ENCODE assay signal across 10 mouse cellular contexts in the genomic region with DNA sequence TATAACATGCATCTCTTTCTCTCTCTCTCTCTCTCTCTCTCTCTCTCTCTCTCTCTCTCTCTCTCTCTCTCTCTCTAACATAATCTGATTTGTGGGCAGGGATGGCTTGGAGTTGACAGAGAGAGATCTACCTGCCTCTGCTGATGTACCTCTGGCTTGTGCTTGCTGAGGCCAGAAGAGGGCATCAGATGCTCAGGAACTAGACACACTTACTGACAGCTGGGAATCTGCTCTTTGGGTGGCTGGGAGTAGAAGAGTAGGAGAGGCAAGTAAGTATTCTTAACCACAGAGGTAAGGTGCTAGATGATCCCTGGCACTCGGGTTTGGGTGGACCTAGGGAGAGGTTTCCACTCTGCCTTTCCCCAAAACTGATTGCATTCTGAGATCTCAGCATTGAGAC. TPM values are rescaled to one million over a fixed set of nuclear protein-coding genes. Genes with fewer than 3 reads are reported as not detected.
DNase-seq lines count a peak whose midpoint lies in the region; ATAC-seq and TF ChIP-seq lines count a peak whose summit lies in the region.
"Had no signal": no experiment of that assay in that cellular context is flagged by ENCODE, and none has a peak within 500 bp of the region (broad histone marks: within the 10 kb centered on the region; RNA-seq: fewer than 3 reads in every experiment).

No protein-coding gene starts in this region.

- H3K4me3 ChIP-seq in liver, adult 2 months (ENCODE audit: insufficient read depth, low read depth, low read length) = no peak overlapping the region
- no peak overlapping the region for H3K4me3 ChIP-seq in liver, embryonic 12.5 days
- H3K4me3 ChIP-seq in thymus, adult 2 months (ENCODE audit: control insufficient read depth, insufficient read depth, low read length) = no peak overlapping the region
- H3K4me3 ChIP-seq: lung, embryonic 15.5 days had no signal

- ATAC-seq in cerebellum, adult (ENCODE audit: insufficient number of reproducible peaks, low FRiP score, low TSS enrichment) = 0 out of 2 replicates have a peak, but pooled peaks have one; percentile 45
- no peak for ATAC-seq in liver, embryonic 12.5 days

- H3K27me3 ChIP-seq in liver, adult 2 months (ENCODE audit: control insufficient read depth, insufficient read depth, low read length) = no peaks in the 10 kb centered on the region
- H3K27me3 ChIP-seq in liver, embryonic 12.5 days (replicated peaks) = no peaks in the 10 kb centered on the region
- no peaks in the 10 kb centered on the region for H3K27me3 ChIP-seq in thymus, adult 2 months (ENCODE audit: control insufficient read depth, insufficient read depth, low read length)
- H3K27me3 ChIP-seq: lung, embryonic 15.5 days had no signal

- H3K9me3 ChIP-seq in liver, embryonic 12.5 days (replicated peaks) = no peaks in the 10 kb centered on the region
- H3K9me3 ChIP-seq: lung, embryonic 15.5 days had no signal

- 68% methylated on average over 1 of the region's 1 CpGs for WGBS in liver, adult 2 months
- WGBS in liver, embryonic 12.5 days (ENCODE audit: insufficient replicate concordance) = 56% methylated on average over 1 of the region's 1 CpGs
- WGBS in thymus, adult 2 months = 44% methylated on average over 1 of the region's 1 CpGs

- no peaks in the 10 kb centered on the region for H3K36me3 ChIP-seq in liver, adult 2 months (ENCODE audit: control insufficient read depth, insufficient read depth, low read length)
- no peaks in the 10 kb centered on the region for H3K36me3 ChIP-seq in liver, embryonic 12.5 days
- H3K36me3 ChIP-seq in thymus, adult 2 months (ENCODE audit: control insufficient read depth, insufficient read depth, low read length) = no peaks in the 10 kb centered on the region
- H3K36me3 ChIP-seq: lung, embryonic 15.5 days had no signal

- H3K4me2 ChIP-seq in liver, embryonic 12.5 days = no peak overlapping the region
- H3K4me2 ChIP-seq: lung, embryonic 15.5 days had no signal

- peaks cover 31% of the 10 kb centered on the region for H3K79me2 ChIP-seq in liver, adult 2 months (ENCODE audit: control insufficient read depth, insufficient read depth, low read length)

- H3K27ac ChIP-seq in liver, adult 2 months (replicated peaks; ENCODE audit: insufficient read depth, low read depth, low read length) = no peak overlapping the region
- H3K27ac ChIP-seq in liver, embryonic 12.5 days = no peak overlapping the region
- no peak overlapping the region for H3K27ac ChIP-seq in thymus, adult 2 months (ENCODE audit: control insufficient read depth, insufficient read depth, low read length)
- H3K27ac ChIP-seq: lung, embryonic 15.5 days had no signal

- TF ChIP-seq POLR2A in liver, adult 2 months (IDR thresholded peaks at IDR 0.05; ENCODE audit: extremely low read depth, insufficient read depth, low read length) = no peak
- no peak for TF ChIP-seq POLR2A in thymus, adult 2 months (IDR thresholded peaks at IDR 0.05; ENCODE audit: control insufficient read depth, extremely low read depth, insufficient read depth, low read length, poor library complexity)

- no peak for DNase-seq in cerebellum, postnatal 4 days (ENCODE audit: low spot score in 2 of 2)
- peak; percentile 28 for DNase-seq in liver, adult 2 months (ENCODE audit: extremely low read depth, low read depth, low spot score)
- DNase-seq in cerebellum, adult 8-10 months = peak; percentile 37
- peak; percentile 37 for DNase-seq in thymus, adult 2 months
- no peak for DNase-seq in neural tube, embryonic 10.5 days (ENCODE audit: extremely low spot score, low spot score)
- DNase-seq in spleen, adult 12 weeks (ENCODE audit: low spot score) = no peak
- DNase-seq: adrenal gland, postnatal 36 days had no signal

- peak; percentile 58; the same call in 1 of the 2 replicates for TF ChIP-seq CTCF in liver, adult 2 months (IDR thresholded peaks at IDR 0.05; ENCODE audit: low read depth, low read length)
- no peak for TF ChIP-seq CTCF in thymus, adult 2 months (IDR thresholded peaks at IDR 0.05; ENCODE audit: borderline replicate concordance, control insufficient read depth, extremely low read depth, insufficient read depth, low read length, poor library complexity)

- no peak overlapping the region for H3K9ac ChIP-seq in liver, adult 2 months (ENCODE audit: low read depth, low read length)
- no peak overlapping the region for H3K9ac ChIP-seq in liver, embryonic 12.5 days
- H3K9ac ChIP-seq: lung, embryonic 15.5 days had no signal

- H3K4me1 ChIP-seq in liver, adult 2 months (ENCODE audit: control insufficient read depth, insufficient read depth, low read length) = peaks cover 2% of the 10 kb centered on the region; the same call in 1 of the 2 replicates
- peaks cover 23% of the 10 kb centered on the region for H3K4me1 ChIP-seq in liver, embryonic 12.5 days
- H3K4me1 ChIP-seq in thymus, adult 2 months (replicated peaks; ENCODE audit: control insufficient read depth, insufficient read depth, low read length) = peaks cover 13% of the 10 kb centered on the region

RNA-seq across cellular contexts. Expression of gene Jarid2, which starts 29.5 kb away (rescaled TPM):
- total RNA-seq in liver, adult 2 months (2014; rRNA removed) = 4.0 and 5.7 TPM in 2 replicates
- polyA plus RNA-seq in liver, adult 2 months (2012; rRNA removed) = 2.4 and 2.9 TPM in 2 replicates
- polyA plus RNA-seq in liver, embryonic 12.5 days (2016; fragmentation: Nextera tagmentation; extraction: Ambion mirVana) = 18.0 and 21.0 TPM in 2 replicates
- polyA plus RNA-seq in thymus, adult 2 months (2012; rRNA removed) = 23.7 and 24.8 TPM in 2 replicates

Comparison
In these comparisons a context has a peak if more than half of its experiments do, and no peak if none do; other contexts are left out.
1. DNase-seq: peak in liver, adult 2 months (single experiment), cerebellum, adult 8-10 months (single experiment) and thymus, adult 2 months (single experiment); none in cerebellum, postnatal 4 days (0 of 2), neural tube, embryonic 10.5 days (single experiment) and spleen, adult 12 weeks (single experiment).